Comparison of ENCODE assay signal across 7 mouse cellular contexts in the genomic region with DNA sequence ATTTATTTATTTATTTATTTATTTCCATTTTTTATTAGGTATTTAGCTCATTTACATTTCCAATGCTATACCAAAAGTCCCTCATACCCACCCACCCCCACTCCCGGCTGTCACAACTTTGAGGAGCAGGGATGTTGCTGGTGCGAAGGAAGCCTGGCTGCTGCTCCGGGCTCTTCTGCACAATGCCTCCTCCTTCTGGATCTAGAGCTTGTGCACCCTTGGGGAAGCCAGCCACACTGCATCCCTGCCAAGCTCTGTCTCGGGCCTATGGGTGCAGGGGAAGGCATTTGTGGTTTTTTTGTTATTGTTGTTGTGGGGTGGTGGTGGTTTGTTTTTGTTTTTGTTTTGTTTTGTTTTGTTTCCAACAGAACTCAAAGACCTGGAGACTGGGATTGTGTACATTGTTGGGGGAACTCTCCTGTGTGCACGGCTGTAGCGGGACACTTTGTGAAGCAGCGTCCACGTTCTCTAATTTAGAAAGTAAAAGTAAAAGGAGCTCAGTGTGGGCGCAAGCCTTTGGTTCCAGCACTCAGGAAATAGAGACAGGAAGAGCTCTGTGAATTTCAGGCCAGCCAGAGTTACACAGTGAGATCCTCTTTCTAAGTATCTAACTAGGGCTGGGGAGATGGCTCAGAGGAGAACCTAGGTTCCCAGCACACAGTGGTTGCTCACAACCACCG. TPM values are rescaled to one million over a fixed set of nuclear protein-coding genes. Genes with fewer than 3 reads are reported as not detected.
DNase-seq lines count a peak whose midpoint lies in the region; ATAC-seq and TF ChIP-seq lines count a peak whose summit lies in the region.

No protein-coding gene starts in this region.

- peak overlapping the region; percentile 45 for H3K4me3 ChIP-seq in lung, postnatal 0 days (ENCODE audit: low read depth, low read length)
- peak overlapping the region; percentile 55 for H3K4me3 ChIP-seq in small intestine, adult 2 months (ENCODE audit: low read depth, low read length)

- no peak for TF ChIP-seq POLR2A in small intestine, adult 2 months (IDR thresholded peaks at IDR 0.05; ENCODE audit: low read depth, low read length)

- peak; percentile 59 for DNase-seq in NIH3T3 (ENCODE audit: low read depth)
- peak; percentile 49 for DNase-seq in kidney, adult 9 months
- peak; percentile 62 for DNase-seq in lung, postnatal 0 days (ENCODE audit: low spot score)
- DNase-seq in ovary, adult 18-20 months (ENCODE audit: low spot score), result no peak

- no peaks in the 10 kb centered on the region for H3K27me3 ChIP-seq in lung, postnatal 0 days (replicated peaks; ENCODE audit: insufficient read depth, low read length)
- H3K27me3 ChIP-seq in small intestine, adult 2 months (ENCODE audit: control insufficient read depth, insufficient read depth, low read length), result no peaks in the 10 kb centered on the region

- peak overlapping the region; percentile 57 for H3K4me2 ChIP-seq in lung, postnatal 0 days (replicated peaks; ENCODE audit: low read depth, low read length)

- H3K4me1 ChIP-seq in lung, postnatal 0 days (ENCODE audit: insufficient read depth, low read depth, low read length), result no peaks in the 10 kb centered on the region
- peaks cover 10% of the 10 kb centered on the region for H3K4me1 ChIP-seq in small intestine, adult 2 months (ENCODE audit: control insufficient read depth, insufficient read depth, insufficient read length, low read length)

- peak overlapping the region; percentile 93 for H3K27ac ChIP-seq in lung, postnatal 0 days (ENCODE audit: low read length)
- peak overlapping the region; percentile 96 for H3K27ac ChIP-seq in small intestine, adult 2 months (ENCODE audit: insufficient read depth, low read depth, low read length)

- no peak for TF ChIP-seq CTCF in lung, postnatal 0 days (IDR thresholded peaks at IDR 0.05)
- no peak for TF ChIP-seq CTCF in small intestine, adult 2 months (IDR thresholded peaks at IDR 0.05; ENCODE audit: extremely low read depth, insufficient read length, insufficient replicate concordance, low read depth, low read length)

- peak overlapping the region; percentile 47 for H3K9ac ChIP-seq in lung, postnatal 0 days (replicated peaks; ENCODE audit: low read depth)

- ATAC-seq in CD4-positive, CD25-positive, alpha-beta regulatory T cell, adult 4 months, result peak; percentile 73
- peak; percentile 70 for ATAC-seq in granulocyte monocyte progenitor cell, adult 5-6 weeks (replicated peaks; ENCODE audit: poor library complexity, severe bottlenecking)
- ATAC-seq in lung, postnatal 0 days, result peak; percentile 64

- H3K9me3 ChIP-seq in lung, postnatal 0 days (ENCODE audit: low read length), result no peaks in the 10 kb centered on the region

- no peak for TF ChIP-seq EP300 in lung, postnatal 0 days (IDR thresholded peaks at IDR 0.05)

- no peaks in the 10 kb centered on the region for H3K36me3 ChIP-seq in lung, postnatal 0 days (ENCODE audit: insufficient read depth, low read length)
- no peaks in the 10 kb centered on the region for H3K36me3 ChIP-seq in small intestine, adult 2 months (ENCODE audit: control insufficient read depth, insufficient read depth, low read length)

- WGBS in lung, postnatal 0 days, result 28% methylated on average over 10 of the region's 10 CpGs
- 11% methylated on average over 10 of the region's 10 CpGs for WGBS in small intestine, adult 2 months

RNA-seq across cellular contexts. Expression of gene Aqp11, which starts 10.6 kb away (rescaled TPM):
- polyA plus RNA-seq in CD4-positive, CD25-positive, alpha-beta regulatory T cell, adult 4 months (2017; shearing (Covaris generic)), result 1 to 10 TPM; 1.2 to 1.7 TPM
- 1.1 and 1.5 TPM in 2 replicates for total RNA-seq in granulocyte monocyte progenitor cell, adult 5-6 weeks (2014; fragmentation: Nextera tagmentation)
- 0.36 and 4.4 TPM in 2 replicates for total RNA-seq in granulocyte monocyte progenitor cell, adult 5-6 weeks (2017)
- 4.2 TPM in 2 replicates for polyA plus RNA-seq in lung, postnatal 0 days (2015; fragmentation: Nextera tagmentation; extraction: Ambion mirVana)
- polyA plus RNA-seq in small intestine, adult 2 months (2012; rRNA removed), result 34.4 and 88.3 TPM in 2 replicates

RNA-seq across cellular contexts. Expression of gene Pak1, which starts 39.7 kb away (rescaled TPM):
- polyA plus RNA-seq in CD4-positive, CD25-positive, alpha-beta regulatory T cell, adult 4 months (2017; shearing (Covaris generic)), result 1 to 10 TPM; 4.7 to 5.8 TPM
- 36.4 and 44.3 TPM in 2 replicates for total RNA-seq in granulocyte monocyte progenitor cell, adult 5-6 weeks (2014; fragmentation: Nextera tagmentation)
- total RNA-seq in granulocyte monocyte progenitor cell, adult 5-6 weeks (2017), result 52.5 and 56.6 TPM in 2 replicates
- 6.7 and 6.9 TPM in 2 replicates for polyA plus RNA-seq in lung, postnatal 0 days (2015; fragmentation: Nextera tagmentation; extraction: Ambion mirVana)
- polyA plus RNA-seq in small intestine, adult 2 months (2012; rRNA removed), result 20.8 and 56.4 TPM in 2 replicates

RNA-seq across cellular contexts. Expression of gene Clns1a, which starts 52.2 kb away (rescaled TPM):
- 10 to 100 TPM; 80.8 to 90.1 TPM for polyA plus RNA-seq in CD4-positive, CD25-positive, alpha-beta regulatory T cell, adult 4 months (2017; shearing (Covaris generic))
- 124 and 134 TPM in 2 replicates for total RNA-seq in granulocyte monocyte progenitor cell, adult 5-6 weeks (2014; fragmentation: Nextera tagmentation)
- total RNA-seq in granulocyte monocyte progenitor cell, adult 5-6 weeks (2017), result 153 and 162 TPM in 2 replicates
- 72.0 and 73.3 TPM in 2 replicates for polyA plus RNA-seq in lung, postnatal 0 days (2015; fragmentation: Nextera tagmentation; extraction: Ambion mirVana)
- polyA plus RNA-seq in small intestine, adult 2 months (2012; rRNA removed), result 8.6 and 9.9 TPM in 2 replicates
